Comparison of ENCODE assay signal across 8 mouse cellular contexts in the genomic region with DNA sequence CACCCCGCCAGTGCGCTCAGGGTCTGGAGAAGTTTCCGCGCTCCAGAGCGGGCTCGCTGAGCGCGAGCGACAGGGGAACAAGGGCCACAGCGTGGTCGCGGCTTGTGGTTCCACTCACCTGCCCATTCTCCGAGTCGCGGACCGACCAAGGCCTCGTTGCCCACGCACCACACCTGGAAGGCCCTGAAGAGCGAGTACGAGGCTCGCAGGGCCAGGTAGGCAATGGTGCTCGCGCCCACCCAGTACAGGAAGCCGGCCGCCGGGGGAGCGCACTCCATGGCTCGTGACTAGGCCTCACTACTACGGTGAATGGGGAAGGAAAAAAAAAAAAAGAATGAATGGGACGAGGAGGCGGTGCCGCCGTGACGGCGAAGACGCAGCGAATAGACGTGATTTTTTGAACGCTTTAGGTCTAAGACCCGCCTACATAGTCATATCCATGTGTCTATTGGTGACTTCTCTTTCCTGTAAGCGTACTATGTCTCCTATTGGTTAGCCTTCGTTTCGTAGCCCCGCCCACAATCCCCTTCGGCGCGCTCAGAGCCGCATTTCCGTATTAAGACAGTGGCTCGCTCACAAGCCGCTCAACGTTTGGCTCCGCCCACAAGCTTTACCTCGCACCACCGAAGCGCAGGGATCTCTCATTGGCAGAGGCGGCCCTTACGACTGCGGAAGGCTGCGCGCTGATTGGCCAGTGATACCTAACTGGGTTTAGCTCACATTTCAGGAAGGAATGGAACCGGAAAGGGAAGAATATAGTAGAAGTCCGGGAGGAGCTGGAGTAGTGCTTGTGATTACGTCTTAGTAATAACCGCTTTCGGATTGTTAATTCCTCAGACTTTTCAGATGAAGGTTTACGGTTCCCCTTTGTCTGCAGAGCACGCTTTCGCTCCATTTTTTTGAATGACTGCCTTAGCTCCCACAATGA. TPM values are rescaled to one million over a fixed set of nuclear protein-coding genes. Genes with fewer than 3 reads are reported as not detected.
A peak's percentile ranks its signal among the peaks of the same experiment; 100 is the strongest.
DNase-seq lines count a peak whose midpoint lies in the region; ATAC-seq and TF ChIP-seq lines count a peak whose summit lies in the region.

Gene Hsd17b12, minus strand, starts transcription at position 373 of the 928 bp plus-strand sequence.

- peaks cover 29% of the 10 kb centered on the region for H3K4me1 ChIP-seq in embryonic facial prominence, embryonic 13.5 days
- H3K4me1 ChIP-seq in kidney, adult 2 months (ENCODE audit: control insufficient read depth, insufficient read depth, low read length) = no peaks in the 10 kb centered on the region
- H3K4me1 ChIP-seq in limb, embryonic 12.5 days (replicated peaks) = peaks cover 11% of the 10 kb centered on the region
- H3K4me1 ChIP-seq in midbrain, embryonic 15.5 days = peaks cover 35% of the 10 kb centered on the region
- H3K4me1 ChIP-seq in spleen, adult 2 months (ENCODE audit: control insufficient read depth, insufficient read depth, insufficient read length) = no peaks in the 10 kb centered on the region

- H3K4me2 ChIP-seq in embryonic facial prominence, embryonic 13.5 days = peak within 1 kb of the TSS; percentile 69
- H3K4me2 ChIP-seq in limb, embryonic 12.5 days = peak within 1 kb of the TSS; percentile 70
- peak within 1 kb of the TSS; percentile 65 for H3K4me2 ChIP-seq in midbrain, embryonic 15.5 days

- H3K36me3 ChIP-seq in embryonic facial prominence, embryonic 13.5 days = no peaks in the 10 kb centered on the region
- H3K36me3 ChIP-seq in kidney, adult 2 months (ENCODE audit: control insufficient read depth, insufficient read depth, low read length) = no peaks in the 10 kb centered on the region
- no peaks in the 10 kb centered on the region; the same call in 1 of the 2 replicates for H3K36me3 ChIP-seq in limb, embryonic 12.5 days
- H3K36me3 ChIP-seq in midbrain, embryonic 15.5 days (replicated peaks) = no peaks in the 10 kb centered on the region
- H3K36me3 ChIP-seq in spleen, adult 2 months (ENCODE audit: control insufficient read depth, insufficient read depth, low read length) = no peaks in the 10 kb centered on the region

- peak within 1 kb of the TSS; percentile 92 for H3K4me3 ChIP-seq in embryonic facial prominence, embryonic 13.5 days
- peak within 1 kb of the TSS; percentile 97 for H3K4me3 ChIP-seq in kidney, adult 2 months (ENCODE audit: insufficient read depth, low read depth, low read length)
- H3K4me3 ChIP-seq in limb, embryonic 12.5 days (replicated peaks) = peak within 1 kb of the TSS; percentile 84
- H3K4me3 ChIP-seq in midbrain, embryonic 15.5 days = peak within 1 kb of the TSS; percentile 94
- H3K4me3 ChIP-seq in spleen, adult 2 months (ENCODE audit: extremely low read depth, insufficient read depth, insufficient read length) = peak within 1 kb of the TSS; percentile 78

- WGBS in embryonic facial prominence, embryonic 13.5 days = under 1% methylated on average over 69 of the region's 69 CpGs
- WGBS in kidney, adult 2 months = under 1% methylated on average over 69 of the region's 69 CpGs
- WGBS in limb, embryonic 12.5 days = under 1% methylated on average over 69 of the region's 69 CpGs
- under 1% methylated on average over 69 of the region's 69 CpGs for WGBS in midbrain, embryonic 15.5 days
- WGBS in spleen, adult 2 months = under 1% methylated on average over 69 of the region's 69 CpGs

- peak; percentile 33 for TF ChIP-seq POLR2A in kidney, adult 2 months (IDR thresholded peaks at IDR 0.05; ENCODE audit: low read depth, low read length)
- TF ChIP-seq POLR2A in spleen, adult 2 months (IDR thresholded peaks at IDR 0.05; ENCODE audit: low read depth, low read length) = peak; percentile 44; the same call in 1 of the 2 replicates

- H3K27ac ChIP-seq in embryonic facial prominence, embryonic 13.5 days = peak within 1 kb of the TSS; percentile 94
- H3K27ac ChIP-seq in kidney, adult 2 months (ENCODE audit: insufficient read depth, low read depth, low read length) = peak within 1 kb of the TSS; percentile 62; the same call in 1 of the 2 replicates
- peak within 1 kb of the TSS; percentile 94 for H3K27ac ChIP-seq in limb, embryonic 12.5 days
- H3K27ac ChIP-seq in midbrain, embryonic 15.5 days = peak within 1 kb of the TSS; percentile 91
- H3K27ac ChIP-seq in spleen, adult 2 months (ENCODE audit: insufficient read depth, low read length) = peak within 1 kb of the TSS; percentile 77

- peak; percentile 100 for ATAC-seq in embryonic facial prominence, embryonic 13.5 days (ENCODE audit: insufficient number of reproducible peaks, insufficient read depth, low FRiP score, low TSS enrichment, low read depth)
- ATAC-seq in limb, embryonic 12.5 days (ENCODE audit: insufficient number of reproducible peaks, insufficient read depth, low FRiP score, low TSS enrichment, low read depth) = peak; percentile 100
- peak; percentile 100 for ATAC-seq in midbrain, embryonic 15.5 days (replicated peaks)

- peak within 1 kb of the TSS; percentile 94 for H3K9ac ChIP-seq in embryonic facial prominence, embryonic 13.5 days
- H3K9ac ChIP-seq in limb, embryonic 12.5 days (replicated peaks) = peak within 1 kb of the TSS; percentile 90
- H3K9ac ChIP-seq in midbrain, embryonic 15.5 days = peak within 1 kb of the TSS; percentile 91

- peak; percentile 98 for DNase-seq in 3134 (ENCODE audit: extremely low read depth, insufficient read length, low spot score)
- DNase-seq in adrenal gland, postnatal 36 days = peak; percentile 98 to 99
- DNase-seq in heart, adult 18-20 months = peak; percentile 99 to 100
- DNase-seq in kidney, adult 2 months = peak; percentile 100
- DNase-seq in spleen, adult 2 months (ENCODE audit: low read depth in 1 of 2, low spot score in 2 of 2) = peak; percentile 98 to 100

- TF ChIP-seq CTCF in kidney, adult 2 months (conservative IDR thresholded peaks at IDR 0.05; ENCODE audit: insufficient read depth, insufficient read length, low read depth, low read length) = no peak
- no peak for TF ChIP-seq CTCF in spleen, adult 2 months (IDR thresholded peaks at IDR 0.05; ENCODE audit: extremely low read depth, insufficient read depth, insufficient read length, insufficient replicate concordance)

- no peaks in the 10 kb centered on the region for H3K27me3 ChIP-seq in embryonic facial prominence, embryonic 13.5 days
- H3K27me3 ChIP-seq in kidney, adult 2 months (replicated peaks; ENCODE audit: control insufficient read depth, insufficient read depth, low read length) = no peaks in the 10 kb centered on the region
- H3K27me3 ChIP-seq in limb, embryonic 12.5 days = no peaks in the 10 kb centered on the region
- H3K27me3 ChIP-seq in midbrain, embryonic 15.5 days (replicated peaks) = no peaks in the 10 kb centered on the region; the same call in 1 of the 2 replicates
- H3K27me3 ChIP-seq in spleen, adult 2 months (ENCODE audit: control insufficient read depth, insufficient read depth, low read length) = no peaks in the 10 kb centered on the region

- no peaks in the 10 kb centered on the region for H3K9me3 ChIP-seq in embryonic facial prominence, embryonic 13.5 days
- H3K9me3 ChIP-seq in limb, embryonic 12.5 days = no peaks in the 10 kb centered on the region
- H3K9me3 ChIP-seq in midbrain, embryonic 15.5 days = no peaks in the 10 kb centered on the region

RNA-seq across cellular contexts. Expression of gene Hsd17b12, which starts in this region (rescaled TPM):
- 100 to 1,000 TPM; 193 to 206 TPM for total RNA-seq in adrenal gland, postnatal 36 days (2021)
- 119 and 120 TPM in 2 replicates for polyA plus RNA-seq in embryonic facial prominence, embryonic 13.5 days (2015; fragmentation: Nextera tagmentation; extraction: Ambion mirVana)
- 10 to 100 TPM; 20.8 to 29.6 TPM for total RNA-seq in heart, adult 18-20 months (2021)
- polyA plus RNA-seq in kidney, adult 2 months (2012; rRNA removed) = 27.2 and 32.4 TPM in 2 replicates
- 96.7 and 98.2 TPM in 2 replicates for polyA plus RNA-seq in limb, embryonic 12.5 days (2016; fragmentation: Nextera tagmentation; extraction: Ambion mirVana)
- polyA plus RNA-seq in midbrain, embryonic 15.5 days (2015; fragmentation: Nextera tagmentation; extraction: Ambion mirVana) = 132 and 135 TPM in 2 replicates
- 8.6 and 9.7 TPM in 2 replicates for polyA plus RNA-seq in spleen, adult 2 months (2012; rRNA removed)

Comparison
In these comparisons a context has a peak if more than half of its experiments do, and no peak if none do; other contexts are left out.
1. Peak in every context shown above with its lines: DNase-seq, ATAC-seq, H3K4me3 ChIP-seq and H3K27ac ChIP-seq.
2. RNA of gene Hsd17b12 (total RNA-seq): 193 to 206 TPM in adrenal gland, postnatal 36 days; 20.8 to 29.6 TPM in heart, adult 18-20 months; every median in the first group is over 4 times any median in the second.